In genomic region chr17:65614431-65614830, GRCm38 (mm10) we compare ENCODE assay signal across 9 mouse cellular contexts. TPM values are rescaled to one million over a fixed set of nuclear protein-coding genes. Genes with fewer than 3 reads are reported as not detected.
A peak's percentile ranks its signal among the peaks of the same experiment; 100 is the strongest.
DNase-seq lines count a peak whose midpoint lies in the region; ATAC-seq and TF ChIP-seq lines count a peak whose summit lies in the region.
"Had no signal": no experiment of that assay in that cellular context is flagged by ENCODE, and none has a peak within 500 bp of the region (broad histone marks: within the 10 kb centered on the region; RNA-seq: fewer than 3 reads in every experiment).

No protein-coding gene starts in this region.

- no peak for DNase-seq in kidney, adult 11 months
- no peak for DNase-seq in thymus, postnatal 10 days (ENCODE audit: low spot score in 2 of 2)
- no peak for DNase-seq in left cerebral cortex, adult 18-20 months (ENCODE audit: low spot score in 2 of 2)
- DNase-seq in adrenal gland, postnatal 4 days (ENCODE audit: low spot score in 2 of 2), result no peak

- H3K4me2 ChIP-seq in kidney, embryonic 15.5 days, result peak overlapping the region; percentile 79
- H3K4me2 ChIP-seq in hindbrain, embryonic 12.5 days (replicated peaks), result peak overlapping the region; percentile 68
- peak overlapping the region; percentile 77 for H3K4me2 ChIP-seq in midbrain, embryonic 13.5 days (replicated peaks)

- peak overlapping the region; percentile 99 for H3K9ac ChIP-seq in kidney, embryonic 15.5 days
- H3K9ac ChIP-seq in hindbrain, embryonic 12.5 days, result peak overlapping the region; percentile 98
- H3K9ac ChIP-seq in midbrain, embryonic 13.5 days (replicated peaks), result peak overlapping the region; percentile 69

- no peaks in the 10 kb centered on the region for H3K27me3 ChIP-seq in kidney, embryonic 15.5 days
- H3K27me3 ChIP-seq in hindbrain, embryonic 12.5 days, result no peaks in the 10 kb centered on the region
- no peaks in the 10 kb centered on the region; the same call in 1 of the 2 replicates for H3K27me3 ChIP-seq in midbrain, embryonic 13.5 days

- ATAC-seq in kidney, embryonic 15.5 days (replicated peaks; ENCODE audit: low FRiP score), result no peak
- no peak for ATAC-seq in hindbrain, embryonic 12.5 days (ENCODE audit: low FRiP score)
- no peak for ATAC-seq in midbrain, embryonic 13.5 days

- no peaks in the 10 kb centered on the region for H3K36me3 ChIP-seq in kidney, embryonic 15.5 days
- H3K36me3 ChIP-seq in hindbrain, embryonic 12.5 days, result no peaks in the 10 kb centered on the region
- no peaks in the 10 kb centered on the region for H3K36me3 ChIP-seq in midbrain, embryonic 13.5 days

- peak overlapping the region; percentile 97 for H3K4me3 ChIP-seq in kidney, embryonic 15.5 days (replicated peaks)
- H3K4me3 ChIP-seq in cortical plate, adult 2 months (ENCODE audit: insufficient read depth, low read length), result peak overlapping the region; percentile 72
- peak overlapping the region; percentile 98 for H3K4me3 ChIP-seq in hindbrain, embryonic 12.5 days
- H3K4me3 ChIP-seq in midbrain, embryonic 13.5 days (replicated peaks), result peak overlapping the region; percentile 97

- H3K4me1 ChIP-seq in kidney, embryonic 15.5 days, result peaks cover 18% of the 10 kb centered on the region
- peaks cover 4% of the 10 kb centered on the region for H3K4me1 ChIP-seq in cortical plate, adult 2 months (ENCODE audit: control insufficient read depth, insufficient read depth, low read length)
- H3K4me1 ChIP-seq in hindbrain, embryonic 12.5 days, result peaks cover 15% of the 10 kb centered on the region
- peaks cover 29% of the 10 kb centered on the region for H3K4me1 ChIP-seq in midbrain, embryonic 13.5 days (replicated peaks)

- TF ChIP-seq CTCF in cortical plate, adult 2 months (IDR thresholded peaks at IDR 0.05; ENCODE audit: extremely low read depth, insufficient read depth, low read length), result no peak

- H3K9me3 ChIP-seq in kidney, embryonic 15.5 days (replicated peaks), result no peaks in the 10 kb centered on the region
- no peaks in the 10 kb centered on the region for H3K9me3 ChIP-seq in hindbrain, embryonic 12.5 days (replicated peaks)
- no peaks in the 10 kb centered on the region for H3K9me3 ChIP-seq in midbrain, embryonic 13.5 days

- TF ChIP-seq POLR2A in cortical plate, adult 2 months (IDR thresholded peaks at IDR 0.05; ENCODE audit: extremely low read depth, insufficient read depth, low read length), result no peak

- peak overlapping the region; percentile 99 for H3K27ac ChIP-seq in kidney, embryonic 15.5 days
- peak overlapping the region; percentile 98 for H3K27ac ChIP-seq in cortical plate, adult 2 months (ENCODE audit: insufficient read depth, low read length)
- peak overlapping the region; percentile 100 for H3K27ac ChIP-seq in hindbrain, embryonic 12.5 days
- H3K27ac ChIP-seq in midbrain, embryonic 13.5 days, result peak overlapping the region; percentile 99

- WGBS in kidney, embryonic 15.5 days, result under 1% methylated on average over 9 of the region's 9 CpGs
- 3% methylated on average over 9 of the region's 9 CpGs for WGBS in hindbrain, embryonic 12.5 days
- 1% methylated on average over 9 of the region's 9 CpGs for WGBS in midbrain, embryonic 13.5 days

RNA-seq across cellular contexts. Expression of gene Vapa, which starts 1.1 kb away (rescaled TPM):
- polyA plus RNA-seq in kidney, embryonic 15.5 days (2015; fragmentation: Nextera tagmentation; extraction: Ambion mirVana), result 167 and 186 TPM in 2 replicates
- polyA plus RNA-seq in cortical plate, adult 2 months (2012; rRNA removed), result 84.1 and 87.5 TPM in 2 replicates
- polyA plus RNA-seq in hindbrain, embryonic 12.5 days (2016; fragmentation: Nextera tagmentation; extraction: Ambion mirVana), result 264 and 270 TPM in 2 replicates
- 244 and 247 TPM in 2 replicates for polyA plus RNA-seq in midbrain, embryonic 13.5 days (2015; fragmentation: Nextera tagmentation; extraction: Ambion mirVana)
- 100 to 1,000 TPM; 149 TPM for total RNA-seq in left cerebral cortex, adult 18-20 months (2021)
- total RNA-seq in adrenal gland, postnatal 4 days (2021), result 100 to 1,000 TPM; 141 to 143 TPM

RNA-seq across cellular contexts. Expression of gene Txndc2, which starts 27.5 kb away (rescaled TPM):
- polyA plus RNA-seq in kidney, embryonic 15.5 days (2015; fragmentation: Nextera tagmentation; extraction: Ambion mirVana), result not detected in 2 replicates
- 0.15 TPM in 1 of 2 replicates, not detected in the other for polyA plus RNA-seq in cortical plate, adult 2 months (2012; rRNA removed)
- 0.13 and 0.27 TPM in 2 replicates for polyA plus RNA-seq in hindbrain, embryonic 12.5 days (2016; fragmentation: Nextera tagmentation; extraction: Ambion mirVana)
- polyA plus RNA-seq in midbrain, embryonic 13.5 days (2015; fragmentation: Nextera tagmentation; extraction: Ambion mirVana), result 0.26 TPM in 1 of 2 replicates, not detected in the other
- not detected for total RNA-seq in left cerebral cortex, adult 18-20 months (2021)
- total RNA-seq in adrenal gland, postnatal 4 days (2021), result 10 to 100 TPM; 23.7 to 24.4 TPM
- polyA plus RNA-seq: activated CD4-positive, CD25-positive, alpha-beta regulatory T cell, adult 4 months had no signal
